Mouse (Mus musculus) heart, adult 2 months (tissue): ENCODE results near the gene Xrra1. TPM values are rescaled to one million over a fixed set of nuclear protein-coding genes. Genes with fewer than 3 reads are reported as not detected.

Source experiments
- DNase-seq, 2 experiments: peaks; one replicate each; pipeline ENCODE4 v3.0.0; 2021
- H3K27ac ChIP-seq: fragments of 200-600 bp; 2 replicates; pipeline ENCODE4 v1.8.1; 2022
- H3K27me3 ChIP-seq: fragments of 200-500 bp; 2 replicates; pipeline ENCODE4 v1.6.1; 2012; ENCODE audit warnings: mild to moderate bottlenecking, low read length, inconsistent platforms, mixed read lengths; ENCODE audit not compliant: control insufficient read depth, insufficient read depth
- H3K36me3 ChIP-seq: fragments of 200-500 bp; 2 replicates; pipeline ENCODE4 v1.6.1; 2012; ENCODE audit warnings: low read length, inconsistent platforms; ENCODE audit not compliant: control insufficient read depth, insufficient read depth
- H3K4me1 ChIP-seq: fragments of 200-500 bp; 2 replicates; pipeline ENCODE4 v1.6.1; 2011; ENCODE audit warnings: low read length; ENCODE audit not compliant: control insufficient read depth, insufficient read depth
- H3K4me3 ChIP-seq: fragments of 200-600 bp; 2 replicates; pipeline ENCODE4 v1.8.1; 2022
- H3K79me2 ChIP-seq: fragments of 200-500 bp; replicated peaks from 2 replicates; pipeline ENCODE4 v1.6.1; 2012; ENCODE audit warnings: mild to moderate bottlenecking, inconsistent platforms, low read length, moderate library complexity, mixed read lengths; ENCODE audit not compliant: control insufficient read depth, insufficient read depth
- H3K9ac ChIP-seq: fragments of 200-500 bp; 2 replicates; pipeline ENCODE4 v1.6.1; 2012; ENCODE audit warnings: low read depth, mild to moderate bottlenecking, control low read depth, inconsistent platforms, low read length, mixed read lengths
- CTCF ChIP-seq: fragments of 200-600 bp; IDR thresholded peaks from 2 replicates; pipeline ENCODE4 v1.8.1; 2022; ENCODE audit warnings: antibody characterized with exemption, mild to moderate bottlenecking, moderate library complexity
- EP300 ChIP-seq: fragments of 200-500 bp; IDR thresholded peaks from 2 replicates; pipeline ENCODE4 v1.6.1; 2011; ENCODE audit warnings: low read depth, low read length, control low read depth; ENCODE audit not compliant: insufficient read depth
- POLR2A ChIP-seq: fragments of 200-500 bp; IDR thresholded peaks from 2 replicates; pipeline ENCODE4 v1.6.1; 2011; ENCODE audit warnings: mild to moderate bottlenecking, low read depth, low read length, control low read depth; ENCODE audit not compliant: insufficient read depth
- WGBS: fragments of 180-500 bp; shearing (Covaris S2); methylation state at CpG from one replicate; pipeline ENCODE4 v1.1.7; 2018; 5-methylcytosine and 5-hydroxymethylcytosine counted together
- intact Hi-C: fragments of 180-260 bp; cut with DNase I; formaldehyde crosslinking; loops from one replicate; pipeline ENCODE4 v1.15.1; 2025
- polyA plus RNA-seq: library from polyadenylated mRNA; depleted of rRNA; stranded (reverse); fragments of >200 nt; gene quantifications from 2 replicates; pipeline ENCODE4 v1.2.3, GENCODE M21; 2012
- total RNA-seq, 2 experiments: library from RNA; stranded (reverse); gene quantifications; 2 replicates each; pipeline ENCODE4 v1.2.3; 2021

The Xrra1 gene
- total and polyA plus RNA-seq, 3 experiments, result 0.10 to 0.14 TPM; not detected in 1

- H3K27me3 ChIP-seq, result no peaks in the 10 kb centered on the region
- H3K9ac ChIP-seq, result no peak overlapping the region
- intact Hi-C loops, result no loop called here
- no peaks in the 10 kb centered on the region; the same call in none of the 2 replicates for H3K4me1 ChIP-seq
- H3K4me3 ChIP-seq, result no peak overlapping the region
- 97% methylated on average over 2 of the region's 2 CpGs for WGBS
- no peaks in the 10 kb centered on the region for H3K79me2 ChIP-seq
- H3K27ac ChIP-seq, result no peak overlapping the region
- TF ChIP-seq CTCF, result no peak
- TF ChIP-seq POLR2A, result no peak
- no peak for DNase-seq
- H3K36me3 ChIP-seq, result no peaks in the 10 kb centered on the region
Measured at GRCm38 (mm10) chr7:99919164-99919563, 60.2 kb downstream of the Xrra1 start.

GRCm38 (mm10) chr7:99919971-99920370 is 61.1 kb downstream of the Xrra1 start:
- intact Hi-C loops, result loop anchor here (10.0 kb wide), 1 partner anchor 195 kb away; no protein-coding TSS in a partner anchor
- H3K4me1 ChIP-seq, result no peaks in the 10 kb centered on the region; the same call in none of the 2 replicates
- H3K79me2 ChIP-seq, result no peaks in the 10 kb centered on the region
- 96% methylated on average over 6 of the region's 6 CpGs for WGBS
- TF ChIP-seq CTCF (no peak), POLR2A (no peak), EP300 (no peak)
- no peak overlapping the region for H3K27ac ChIP-seq
- H3K4me3 ChIP-seq, result no peak overlapping the region
- no peak for DNase-seq
- no peaks in the 10 kb centered on the region for H3K27me3 ChIP-seq
- no peak overlapping the region for H3K9ac ChIP-seq
- no peaks in the 10 kb centered on the region for H3K36me3 ChIP-seq

GRCm38 (mm10) chr7:99920416-99920815 is 61.5 kb downstream of the Xrra1 start:
- no peaks in the 10 kb centered on the region for H3K27me3 ChIP-seq
- H3K36me3 ChIP-seq, result no peaks in the 10 kb centered on the region
- no peak for DNase-seq
- H3K4me3 ChIP-seq, result no peak overlapping the region
- TF ChIP-seq CTCF (no peak), POLR2A (no peak), EP300 (no peak)
- no peaks in the 10 kb centered on the region; the same call in none of the 2 replicates for H3K4me1 ChIP-seq
- H3K79me2 ChIP-seq, result no peaks in the 10 kb centered on the region
- no peak overlapping the region for H3K27ac ChIP-seq
- WGBS, result 55% methylated on average over 2 of the region's 2 CpGs
- intact Hi-C loops, result loop anchor here (10.0 kb wide), 1 partner anchor 194 kb away; no protein-coding TSS in a partner anchor
- no peak overlapping the region for H3K9ac ChIP-seq

GRCm38 (mm10) chr7:99926916-99927714 is 68.2 kb downstream of the Xrra1 start:
- WGBS, result 74% methylated on average over 10 of the region's 10 CpGs
- intact Hi-C loops, result loop anchor here (1.0 to 10.0 kb wide), 2 partner anchors 54 to 188 kb away; no protein-coding TSS in a partner anchor

GRCm38 (mm10) chr7:99935758-99936157 is 76.8 kb downstream of the Xrra1 start:
- Histone ChIP-seq H3K79me2 (no peaks in the 10 kb centered on the region), H3K9ac (no peak overlapping the region), H3K4me1 (no peaks in the 10 kb centered on the region), H3K4me3 (no peak overlapping the region), H3K27me3 (no peaks in the 10 kb centered on the region), H3K27ac (no peak overlapping the region), H3K36me3 (no peaks in the 10 kb centered on the region; the same call in 1 of the 2 replicates)
- WGBS, result 94% methylated on average over 1 of the region's 1 CpGs
- DNase-seq, result no peak
- intact Hi-C loops, result loop anchor here (2.0 kb wide), 1 partner anchor 45 kb away; the partner anchor contains the start of gene Rnf169
- peak; percentile 64 for TF ChIP-seq CTCF
- TF ChIP-seq POLR2A, result no peak

More at GRCm38 (mm10) chr7:99926916-99927714, 68.2 kb downstream of the Xrra1 start:
- no peak overlapping the region for H3K9ac ChIP-seq
- TF ChIP-seq CTCF (peak; percentile 85), EP300 (no peak), POLR2A (no peak)
- H3K79me2 ChIP-seq, result no peaks in the 10 kb centered on the region
- H3K27ac ChIP-seq, result no peak overlapping the region
- DNase-seq, result peak; percentile 64 to 79
- H3K4me3 ChIP-seq, result no peak overlapping the region
- no peaks in the 10 kb centered on the region for H3K36me3 ChIP-seq
- no peaks in the 10 kb centered on the region for H3K4me1 ChIP-seq
- H3K27me3 ChIP-seq, result no peaks in the 10 kb centered on the region

- H3K9ac ChIP-seq, result no peak overlapping the region
- no peaks in the 10 kb centered on the region; the same call in 1 of the 2 replicates for H3K36me3 ChIP-seq
- no peaks in the 10 kb centered on the region for H3K27me3 ChIP-seq
- intact Hi-C loops, result no loop called here
- no peak for DNase-seq
- 100% methylated on average over 1 of the region's 1 CpGs for WGBS
- H3K27ac ChIP-seq, result no peak overlapping the region
- no peak overlapping the region for H3K4me3 ChIP-seq
- TF ChIP-seq CTCF (no peak), POLR2A (no peak), EP300 (no peak)
- H3K4me1 ChIP-seq, result no peaks in the 10 kb centered on the region
- no peaks in the 10 kb centered on the region for H3K79me2 ChIP-seq
Measured at GRCm38 (mm10) chr7:99940669-99941068, 81.8 kb downstream of the Xrra1 start.
